Mouse (Mus musculus) forelimb bud, embryonic 11.5 days (tissue): Measurements from ENCODE around the gene Pdcd2l.

ENCODE experiments used
- DNase-seq: peaks from one replicate; pipeline ENCODE4 v3.0.0-alpha.2; 2012; ENCODE audit warnings: low read depth, low spot score

Gene Pdcd2l

GRCm38 (mm10) chr7:34141123-34141522 lies 55.3 kb downstream of the Pdcd2l start:
- DNase-seq = no peak

- no peak for DNase-seq
These were observed 57.0 kb downstream of the Pdcd2l start for GRCm38 (mm10) chr7:34139493-34139892.
